30 mouse cellular contexts compared by ENCODE assay signal in genomic region chr19:24676429-24676828, GRCm38 (mm10). TPM values are rescaled to one million over a fixed set of nuclear protein-coding genes. Genes with fewer than 3 reads are reported as not detected.
DNase-seq lines count a peak whose midpoint lies in the region; ATAC-seq and TF ChIP-seq lines count a peak whose summit lies in the region.
"Had no signal": no experiment of that assay in that cellular context is flagged by ENCODE, and none has a peak within 500 bp of the region (broad histone marks: within the 10 kb centered on the region; RNA-seq: fewer than 3 reads in every experiment).

No protein-coding gene starts in this region.

- WGBS in heart, embryonic 10.5 days = 48% methylated on average over 7 of the region's 7 CpGs
- 46% methylated on average over 7 of the region's 7 CpGs for WGBS in kidney, adult 2 months
- 43% methylated on average over 7 of the region's 7 CpGs for WGBS in heart, postnatal 0 days

- peak; percentile 73 for ATAC-seq in heart, postnatal 0 days (ENCODE audit: insufficient read depth, low read depth)
- ATAC-seq: CD4-positive, CD25-positive, alpha-beta regulatory T cell, adult 4 months; forebrain, embryonic 14.5 days; inflammation-experienced regulatory T-cells, adult 6 months had no signal

- H3K27me3 ChIP-seq in heart, embryonic 10.5 days (ENCODE audit: insufficient read depth, poor library complexity, severe bottlenecking) = no peaks in the 10 kb centered on the region
- no peaks in the 10 kb centered on the region for H3K27me3 ChIP-seq in kidney, adult 2 months (replicated peaks; ENCODE audit: control insufficient read depth, insufficient read depth, low read length)
- H3K27me3 ChIP-seq in heart, postnatal 0 days (ENCODE audit: control insufficient read depth, insufficient read depth, low read length) = no peaks in the 10 kb centered on the region
- H3K27me3 ChIP-seq: embryonic facial prominence, embryonic 12.5 days; hindbrain, embryonic 15.5 days; limb, embryonic 12.5 days; liver, embryonic 15.5 days had no signal

- peak; percentile 36 to 63 for DNase-seq in heart, adult 18-20 months
- no peak for DNase-seq in heart, embryonic 10.5 days (ENCODE audit: low spot score)
- DNase-seq in kidney, adult 2 months = no peak
- no peak for DNase-seq in kidney, adult 18-20 months
- peak; percentile 61 for DNase-seq in heart, postnatal 0 days (ENCODE audit: low spot score)
- no peak for DNase-seq in urinary bladder, postnatal 25 days (ENCODE audit: low spot score)
- no peak for DNase-seq in layer of hippocampus, adult 8-10 months (ENCODE audit: low spot score in 2 of 2)
- DNase-seq: adrenal gland, postnatal 14 days; cerebellum, adult 11 months; cerebellum, adult 9-10 months; embryo, embryonic 11 days; kidney, postnatal 25 days; lung, embryonic 14.5 days; lung, postnatal 14 days; midbrain, embryonic 14.5 days; right cerebral cortex, adult 18-20 months; thymus, adult 2 months; thymus, postnatal 36 days had no signal

- peaks cover 42% of the 10 kb centered on the region for H3K4me1 ChIP-seq in heart, embryonic 10.5 days
- peaks cover 14% of the 10 kb centered on the region; the same call in 1 of the 2 replicates for H3K4me1 ChIP-seq in kidney, adult 2 months (ENCODE audit: control insufficient read depth, insufficient read depth, low read length)
- H3K4me1 ChIP-seq in heart, postnatal 0 days (ENCODE audit: control insufficient read depth, insufficient read depth) = peaks cover 23% of the 10 kb centered on the region
- H3K4me1 ChIP-seq: hindbrain, embryonic 15.5 days; liver, embryonic 15.5 days had no signal

- no peak for TF ChIP-seq POLR2A in kidney, adult 2 months (IDR thresholded peaks at IDR 0.05; ENCODE audit: low read depth, low read length)

- TF ChIP-seq EP300 in heart, postnatal 0 days (IDR thresholded peaks at IDR 0.05; ENCODE audit: low read depth) = no peak

- H3K9ac ChIP-seq in heart, postnatal 0 days (replicated peaks; ENCODE audit: low read depth, low read length) = no peak overlapping the region
- H3K9ac ChIP-seq: embryonic facial prominence, embryonic 12.5 days; hindbrain, embryonic 15.5 days; limb, embryonic 12.5 days; liver, embryonic 15.5 days; lung, embryonic 14.5 days had no signal

- no peak for TF ChIP-seq CTCF in kidney, adult 2 months (conservative IDR thresholded peaks at IDR 0.05; ENCODE audit: insufficient read depth, insufficient read length, low read depth, low read length)
- TF ChIP-seq CTCF in heart, postnatal 0 days (IDR thresholded peaks at IDR 0.05; ENCODE audit: low read depth) = no peak

- no peaks in the 10 kb centered on the region for H3K9me3 ChIP-seq in heart, embryonic 10.5 days
- H3K9me3 ChIP-seq in heart, postnatal 0 days (replicated peaks; ENCODE audit: control insufficient read depth, low read length) = no peaks in the 10 kb centered on the region
- H3K9me3 ChIP-seq: embryonic facial prominence, embryonic 12.5 days; hindbrain, embryonic 10.5 days; hindbrain, embryonic 15.5 days; limb, embryonic 12.5 days; liver, embryonic 15.5 days had no signal

- no peak overlapping the region for H3K4me2 ChIP-seq in heart, postnatal 0 days (ENCODE audit: low read depth, low read length)
- H3K4me2 ChIP-seq: embryonic facial prominence, embryonic 12.5 days; hindbrain, embryonic 15.5 days; limb, embryonic 12.5 days; liver, embryonic 15.5 days; lung, embryonic 14.5 days had no signal

- H3K4me3 ChIP-seq in heart, embryonic 10.5 days = no peak overlapping the region
- peak overlapping the region; percentile 21; the same call in 1 of the 2 replicates for H3K4me3 ChIP-seq in kidney, adult 2 months (ENCODE audit: insufficient read depth, low read depth, low read length)
- H3K4me3 ChIP-seq in heart, postnatal 0 days (ENCODE audit: low read depth, low read length) = no peak overlapping the region
- H3K4me3 ChIP-seq: embryonic facial prominence, embryonic 12.5 days; hindbrain, embryonic 10.5 days; hindbrain, embryonic 15.5 days; left cerebral cortex, adult 2 months; limb, embryonic 12.5 days; liver, embryonic 15.5 days had no signal

- no peak overlapping the region for H3K27ac ChIP-seq in heart, embryonic 10.5 days
- no peak overlapping the region for H3K27ac ChIP-seq in kidney, adult 2 months (ENCODE audit: insufficient read depth, low read depth, low read length)
- peak overlapping the region; percentile 67 for H3K27ac ChIP-seq in heart, postnatal 0 days (ENCODE audit: low read depth)
- H3K27ac ChIP-seq: embryonic facial prominence, embryonic 12.5 days; hindbrain, embryonic 10.5 days; hindbrain, embryonic 15.5 days; left cerebral cortex, adult 2 months; limb, embryonic 12.5 days; liver, embryonic 15.5 days; stomach, postnatal 0 days had no signal

- H3K36me3 ChIP-seq in heart, embryonic 10.5 days = peaks cover 5% of the 10 kb centered on the region; the same call in 1 of the 2 replicates
- peaks cover 3% of the 10 kb centered on the region; the same call in 1 of the 2 replicates for H3K36me3 ChIP-seq in kidney, adult 2 months (ENCODE audit: control insufficient read depth, insufficient read depth, low read length)
- no peaks in the 10 kb centered on the region for H3K36me3 ChIP-seq in heart, postnatal 0 days (replicated peaks; ENCODE audit: control insufficient read depth, insufficient read depth, low read length)
- H3K36me3 ChIP-seq: embryonic facial prominence, embryonic 12.5 days; hindbrain, embryonic 10.5 days; hindbrain, embryonic 15.5 days; limb, embryonic 12.5 days; liver, embryonic 15.5 days had no signal

RNA-seq across cellular contexts. Expression of gene Tmem252, which starts 2.6 kb away (rescaled TPM):
- total RNA-seq in heart, adult 18-20 months (2021) = under 1 TPM; 0.12 to 0.28 TPM
- polyA plus RNA-seq in heart, embryonic 10.5 days (2016; fragmentation: Nextera tagmentation; extraction: Ambion mirVana) = 2.7 and 3.1 TPM in 2 replicates
- 16.0 and 17.4 TPM in 2 replicates for polyA plus RNA-seq in kidney, adult 2 months (2012; rRNA removed)
- 0.08 and 0.46 TPM in 2 replicates for total RNA-seq in heart, postnatal 0 days (2014; rRNA removed; ENCODE audit: low replicate concordance)
- 2.8 and 3.2 TPM in 2 replicates for polyA plus RNA-seq in heart, postnatal 0 days (2015; fragmentation: Nextera tagmentation; extraction: Ambion mirVana)
- under 1 TPM; 0.12 to 0.49 (median 0.39) TPM for total RNA-seq in layer of hippocampus, adult 8-10 months (2022)
- total RNA-seq: neutrophil, adult 5-6 weeks had no signal
- polyA plus RNA-seq: CD4-positive, CD25-positive, alpha-beta regulatory T cell, adult 4 months; inflammation-experienced regulatory T-cells, adult 6 months; liver, adult 2 months had no signal

Comparison
In these comparisons a context has a peak if more than half of its experiments do, and no peak if none do; other contexts are left out.
1. DNase-seq: peak in heart, adult 18-20 months (2 of 2) and heart, postnatal 0 days (single experiment); none in heart, embryonic 10.5 days (single experiment), kidney, adult 2 months (single experiment), kidney, adult 18-20 months (single experiment), urinary bladder, postnatal 25 days (single experiment) and layer of hippocampus, adult 8-10 months (0 of 2).